Mouse (Mus musculus) heart, embryonic 15.5 days (tissue): ENCODE data around the gene Plxdc1. TPM values are rescaled to one million over a fixed set of nuclear protein-coding genes. Genes with fewer than 3 reads are reported as not detected.

Experiments used
- ATAC-seq: fragments of 200-750 bp; cut with Nextera tagmentation; replicated peaks from 2 replicates; pipeline ENCODE4 v1.8.0; 2017; ENCODE audit warnings: low read depth, moderate TSS enrichment; ENCODE audit not compliant: insufficient number of reproducible peaks, insufficient read depth, low FRiP score
- H3K27ac ChIP-seq: fragments of 300-500 bp; sonication (generic); 2 replicates; pipeline ENCODE4 v1.5.1; 2015; ENCODE audit warnings: mild to moderate bottlenecking, inconsistent platforms
- H3K27me3 ChIP-seq: fragments of 300-500 bp; sonication (generic); 2 replicates; pipeline ENCODE4 v1.6.1; 2015; ENCODE audit warnings: inconsistent platforms
- H3K36me3 ChIP-seq: fragments of 300-500 bp; sonication (generic); 2 replicates; pipeline ENCODE4 v1.6.1; 2015; ENCODE audit warnings: mild to moderate bottlenecking, inconsistent platforms
- H3K4me1 ChIP-seq: fragments of 300-500 bp; sonication (generic); replicated peaks from 2 replicates; pipeline ENCODE4 v1.6.1; 2015; ENCODE audit warnings: inconsistent platforms
- H3K4me2 ChIP-seq: fragments of 300-500 bp; sonication (generic); 2 replicates; pipeline ENCODE4 v1.6.1; 2015; ENCODE audit warnings: inconsistent platforms, mild to moderate bottlenecking, moderate library complexity
- H3K4me3 ChIP-seq: fragments of 300-500 bp; sonication (generic); 2 replicates; pipeline ENCODE4 v1.5.1; 2015; ENCODE audit warnings: mild to moderate bottlenecking, inconsistent platforms
- H3K9ac ChIP-seq: fragments of 300-500 bp; sonication (generic); 2 replicates; pipeline ENCODE4 v1.6.1; 2015; ENCODE audit warnings: mild to moderate bottlenecking, inconsistent platforms
- H3K9me3 ChIP-seq: fragments of 300-500 bp; sonication (generic); replicated peaks from 2 replicates; pipeline ENCODE4 v1.6.1; 2016; ENCODE audit warnings: inconsistent platforms
- WGBS: fragments of 180-500 bp; shearing (Covaris S2); methylation state at CpG from one replicate; pipeline ENCODE4 v1.1.7; 2015; ENCODE audit warnings: mixed read lengths; 5-methylcytosine and 5-hydroxymethylcytosine counted together
- polyA plus RNA-seq: library from polyadenylated mRNA; unstranded; fragments of >200 nt; fragmentation: Nextera tagmentation; extraction: Ambion mirVana; gene quantifications from 2 replicates; pipeline ENCODE4 v1.2.1, GENCODE M21; 2015

The Plxdc1 gene
- polyA plus RNA-seq, 1 experiment from 2014 or later = 0.88 TPM

DNA sequence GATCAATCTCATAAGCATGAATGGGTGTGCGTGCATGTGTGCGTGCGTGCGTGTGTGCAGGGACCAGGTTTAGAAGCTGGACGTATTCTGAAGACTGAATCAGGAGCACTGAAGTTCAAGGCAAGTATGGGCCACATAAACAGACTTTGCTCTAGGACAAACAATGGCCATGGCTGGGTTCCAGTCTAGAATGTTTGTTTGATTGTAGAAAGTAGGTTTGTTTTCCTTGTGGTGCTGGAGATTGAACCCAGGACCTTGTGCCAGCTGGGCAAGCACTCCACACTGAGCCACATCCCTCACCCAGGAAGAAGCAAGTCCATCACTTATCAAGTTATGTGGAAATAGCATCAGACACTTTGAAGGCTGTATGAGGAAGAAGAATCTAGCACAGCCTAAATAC, 29.9 kb upstream of the Plxdc1 start:
- H3K9ac ChIP-seq = no peak overlapping the region
- no peak overlapping the region for H3K4me2 ChIP-seq
- 91% methylated on average over 5 of the region's 5 CpGs for WGBS
- no peak overlapping the region for H3K27ac ChIP-seq
- H3K27me3 ChIP-seq = peaks cover 6% of the 10 kb centered on the region
- ATAC-seq = no peak
- H3K4me3 ChIP-seq = no peak overlapping the region
- peaks cover 18% of the 10 kb centered on the region for H3K4me1 ChIP-seq
- H3K36me3 ChIP-seq = no peaks in the 10 kb centered on the region; the same call in 1 of the 2 replicates
- H3K9me3 ChIP-seq = no peaks in the 10 kb centered on the region

DNA sequence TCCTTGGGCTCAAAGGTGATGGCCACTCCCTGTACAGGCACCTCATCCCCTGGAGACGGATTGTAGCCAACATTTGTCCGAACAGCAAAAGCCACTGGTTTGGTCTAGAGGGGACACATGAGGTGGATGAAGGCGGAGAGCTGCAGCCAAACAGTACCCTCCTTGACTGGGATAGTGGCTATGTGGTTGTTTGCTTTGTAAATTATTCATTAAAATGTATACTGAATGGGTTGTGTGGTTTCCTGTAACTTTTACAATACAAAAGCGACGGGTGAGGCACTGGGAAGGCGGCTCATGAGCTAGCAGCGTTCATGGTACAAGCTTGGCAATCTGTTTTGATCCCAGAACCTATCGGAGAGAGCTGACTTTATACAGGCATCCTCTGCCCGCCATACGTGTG, 26.6 kb upstream of the Plxdc1 start:
- Histone ChIP-seq H3K36me3 (no peaks in the 10 kb centered on the region; the same call in 1 of the 2 replicates), H3K4me1 (no peaks in the 10 kb centered on the region), H3K4me2 (no peak overlapping the region), H3K27me3 (peaks cover 6% of the 10 kb centered on the region), H3K9ac (no peak overlapping the region), H3K4me3 (no peak overlapping the region), H3K27ac (no peak overlapping the region), H3K9me3 (no peaks in the 10 kb centered on the region)
- 82% methylated on average over 10 of the region's 10 CpGs for WGBS
- no peak for ATAC-seq

DNA sequence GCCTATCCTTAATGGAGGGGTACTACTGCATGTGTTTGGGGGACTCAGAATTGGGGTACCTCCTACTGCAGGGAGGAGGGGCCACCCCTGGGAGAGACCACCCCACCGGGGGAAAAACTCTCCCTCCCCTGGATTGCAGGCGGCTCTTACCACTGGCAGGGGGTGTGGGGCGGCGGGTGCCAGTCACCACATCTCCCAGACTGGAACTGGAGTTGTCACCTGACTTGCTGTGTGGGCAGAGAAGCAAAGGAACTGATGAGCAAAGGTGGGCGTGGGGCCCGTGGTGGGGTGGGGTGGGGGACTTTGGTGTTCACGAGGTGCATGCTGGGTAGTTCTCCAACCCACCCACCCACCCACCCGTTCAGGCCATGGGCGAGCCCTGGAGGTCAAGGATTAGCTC, 25.5 kb upstream of the Plxdc1 start:
- H3K36me3 ChIP-seq = no peaks in the 10 kb centered on the region; the same call in 1 of the 2 replicates
- H3K27me3 ChIP-seq = peaks cover 6% of the 10 kb centered on the region
- no peak overlapping the region for H3K4me2 ChIP-seq
- no peak for ATAC-seq
- H3K27ac ChIP-seq = no peak overlapping the region
- H3K4me1 ChIP-seq = no peaks in the 10 kb centered on the region
- WGBS = 50% methylated on average over 9 of the region's 9 CpGs
- no peak overlapping the region for H3K9ac ChIP-seq
- H3K4me3 ChIP-seq = no peak overlapping the region
- H3K9me3 ChIP-seq = no peaks in the 10 kb centered on the region

DNA sequence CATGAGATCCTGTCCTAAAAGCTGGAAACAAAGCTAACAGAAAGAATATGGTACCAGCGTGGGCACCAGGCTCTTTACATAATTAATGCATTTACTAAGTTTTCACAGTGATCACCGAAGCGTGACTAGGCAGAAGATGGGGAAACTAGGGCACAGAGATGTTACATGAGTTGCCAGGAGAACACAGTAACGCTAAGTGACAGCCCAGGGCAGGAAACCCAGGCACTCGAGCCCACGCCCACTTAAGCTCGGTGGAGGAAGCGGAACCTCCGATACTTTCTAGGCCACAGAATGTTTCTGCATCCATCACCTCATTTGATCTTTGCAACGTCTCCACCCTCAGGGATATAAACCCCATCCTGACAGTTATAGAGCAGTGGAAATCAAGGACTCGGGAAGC, 21.8 kb upstream of the Plxdc1 start:
- Histone ChIP-seq H3K27me3 (peaks cover 6% of the 10 kb centered on the region), H3K27ac (no peak overlapping the region), H3K4me2 (no peak overlapping the region), H3K9me3 (no peaks in the 10 kb centered on the region), H3K9ac (no peak overlapping the region), H3K4me3 (no peak overlapping the region), H3K4me1 (peaks cover 20% of the 10 kb centered on the region), H3K36me3 (no peaks in the 10 kb centered on the region; the same call in 1 of the 2 replicates)
- 77% methylated on average over 11 of the region's 11 CpGs for WGBS
- no peak for ATAC-seq

DNA sequence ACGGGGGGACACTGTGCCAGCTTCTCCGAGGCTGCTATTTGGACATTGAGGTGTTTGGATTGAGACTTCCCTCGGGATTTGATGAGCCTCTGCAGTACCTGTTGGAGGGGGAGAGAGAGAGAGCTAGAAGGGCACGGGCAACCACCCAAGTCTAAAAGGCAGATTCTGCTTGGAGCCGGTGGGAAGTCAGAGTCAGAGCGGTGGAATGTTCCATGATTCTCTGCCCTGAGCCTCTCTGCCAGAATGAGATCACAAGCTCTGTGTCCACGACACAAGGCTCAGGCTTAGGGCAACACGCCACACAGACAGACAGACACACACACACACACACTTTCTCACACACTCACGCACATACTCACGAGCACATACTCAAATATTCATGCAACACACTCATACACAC, 19.4 kb upstream of the Plxdc1 start:
- H3K4me1 ChIP-seq = peaks cover 31% of the 10 kb centered on the region
- H3K27me3 ChIP-seq = peaks cover 18% of the 10 kb centered on the region
- ATAC-seq = 0 out of 2 replicates have a peak, but pooled peaks have one; percentile 28
- peak overlapping the region; percentile 25; the same call in 1 of the 2 replicates for H3K27ac ChIP-seq
- no peak overlapping the region for H3K4me2 ChIP-seq
- no peak overlapping the region for H3K4me3 ChIP-seq
- no peak overlapping the region for H3K9ac ChIP-seq
- no peaks in the 10 kb centered on the region; the same call in 1 of the 2 replicates for H3K36me3 ChIP-seq
- no peaks in the 10 kb centered on the region for H3K9me3 ChIP-seq
- WGBS = 59% methylated on average over 10 of the region's 10 CpGs

DNA sequence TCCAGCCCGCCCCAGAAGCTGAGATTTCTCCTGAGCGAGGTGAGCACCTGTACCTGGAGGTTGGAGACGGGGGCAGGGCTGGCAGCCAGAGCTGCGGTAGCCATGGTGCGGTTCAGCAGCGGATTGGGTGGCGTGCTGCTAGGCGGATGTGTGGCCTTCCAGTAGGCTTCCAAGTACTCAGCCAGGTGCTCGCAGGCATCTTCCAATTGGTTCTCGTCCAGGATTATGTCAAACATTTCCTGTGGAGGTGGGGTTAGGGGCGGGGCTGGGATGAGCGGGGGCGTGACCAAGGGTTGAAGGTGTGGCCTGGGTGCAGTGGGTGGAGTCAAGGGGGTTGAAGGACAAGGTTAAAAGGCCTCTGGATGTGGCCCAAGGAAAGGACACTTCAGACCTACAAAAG, 18.8 kb upstream of the Plxdc1 start:
- H3K4me1 ChIP-seq = peaks cover 31% of the 10 kb centered on the region
- no peak overlapping the region for H3K4me3 ChIP-seq
- no peak overlapping the region for H3K4me2 ChIP-seq
- peaks cover 25% of the 10 kb centered on the region for H3K27me3 ChIP-seq
- no peak overlapping the region for H3K9ac ChIP-seq
- H3K9me3 ChIP-seq = no peaks in the 10 kb centered on the region
- no peak overlapping the region for H3K27ac ChIP-seq
- no peaks in the 10 kb centered on the region; the same call in 1 of the 2 replicates for H3K36me3 ChIP-seq
- 63% methylated on average over 13 of the region's 13 CpGs for WGBS
- no peak for ATAC-seq

DNA sequence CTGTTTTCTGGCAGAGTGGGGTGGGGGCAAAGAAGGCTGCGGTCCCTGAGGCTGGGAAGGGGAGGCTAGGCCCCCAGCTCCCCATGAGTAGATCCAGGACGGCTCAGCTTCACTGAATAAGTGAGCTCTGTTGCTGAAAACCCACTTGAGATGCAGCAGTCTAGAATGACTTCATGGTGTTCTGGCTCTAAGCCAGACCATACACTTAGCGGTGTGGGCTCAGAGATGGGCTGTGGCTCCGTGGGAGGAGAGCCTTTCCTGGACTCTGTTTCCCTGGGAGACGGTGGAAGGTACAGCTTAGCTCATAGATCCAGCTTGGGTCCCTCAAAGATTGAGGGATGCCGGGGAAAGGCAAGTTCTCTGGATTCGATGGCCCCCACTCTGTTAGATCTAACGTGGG, 17.9 kb upstream of the Plxdc1 start:
- no peak overlapping the region for H3K4me2 ChIP-seq
- no peak for ATAC-seq
- peaks cover 31% of the 10 kb centered on the region for H3K4me1 ChIP-seq
- H3K27me3 ChIP-seq = peaks cover 34% of the 10 kb centered on the region
- no peak overlapping the region for H3K4me3 ChIP-seq
- no peaks in the 10 kb centered on the region for H3K9me3 ChIP-seq
- WGBS = 45% methylated on average over 8 of the region's 8 CpGs
- no peaks in the 10 kb centered on the region; the same call in 1 of the 2 replicates for H3K36me3 ChIP-seq
- no peak overlapping the region for H3K27ac ChIP-seq
- H3K9ac ChIP-seq = no peak overlapping the region

DNA sequence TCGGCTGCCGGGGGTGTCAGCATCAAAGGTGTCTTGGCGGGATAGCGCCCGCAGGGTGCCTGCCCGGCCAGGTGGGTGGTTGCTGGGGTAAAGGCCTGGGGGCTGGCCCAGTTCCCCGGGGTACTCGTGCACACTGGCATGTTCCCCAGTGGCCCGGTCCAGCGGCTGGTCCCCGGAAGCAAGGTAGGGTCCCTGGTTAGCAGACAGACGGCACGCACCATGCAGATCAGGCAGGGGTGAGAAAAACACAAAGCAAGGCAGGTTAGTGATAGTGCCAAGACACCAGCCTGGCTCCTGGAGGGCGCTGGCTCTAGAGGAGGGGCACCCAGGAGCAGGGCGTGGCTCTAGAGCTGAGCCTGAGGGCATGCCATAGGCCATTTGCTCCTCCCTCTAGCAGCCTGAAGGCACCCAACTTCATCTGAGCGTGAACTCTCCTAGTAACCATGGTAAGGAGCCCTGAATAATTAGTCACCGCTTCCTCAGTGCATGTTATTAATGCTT, 17.0 kb upstream of the Plxdc1 start:
- Histone ChIP-seq H3K36me3 (no peaks in the 10 kb centered on the region; the same call in 1 of the 2 replicates), H3K9ac (0 out of 2 replicates have a peak overlapping the region, but pooled peaks have one; percentile 20)

DNA sequence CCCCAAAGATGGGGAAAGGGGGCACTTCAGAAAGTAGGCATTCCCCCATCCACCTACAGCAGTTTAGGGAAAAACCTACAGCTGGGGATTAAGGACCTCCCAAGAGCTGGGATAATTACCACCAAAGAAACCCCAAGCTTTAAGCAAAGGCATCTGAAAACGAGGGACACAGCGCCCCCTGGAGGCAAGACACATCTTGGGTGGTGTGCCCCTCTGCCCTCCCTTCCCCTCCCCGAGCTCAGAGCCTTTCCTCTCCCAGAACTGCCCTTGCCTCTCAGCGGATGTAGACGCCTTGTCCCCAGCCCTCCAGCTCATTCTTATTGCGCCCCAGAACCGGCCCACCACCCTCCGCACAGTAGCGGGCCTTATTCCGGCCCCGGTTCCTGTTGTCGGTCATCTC, 16.4 kb upstream of the Plxdc1 start:
- WGBS = 21% methylated on average over 12 of the region's 12 CpGs
- Histone ChIP-seq H3K9me3 (no peaks in the 10 kb centered on the region), H3K4me2 (peak overlapping the region; percentile 61), H3K27ac (no peak overlapping the region), H3K4me3 (peak overlapping the region; percentile 27), H3K27me3 (peaks cover 44% of the 10 kb centered on the region), H3K4me1 (peaks cover 31% of the 10 kb centered on the region), H3K36me3 (no peaks in the 10 kb centered on the region; the same call in 1 of the 2 replicates), H3K9ac (0 out of 2 replicates have a peak overlapping the region, but pooled peaks have one; percentile 20)
- no peak for ATAC-seq

More for the DNA sequence above, 17.0 kb upstream of the Plxdc1 start:
- Histone ChIP-seq H3K4me3 (peak overlapping the region; percentile 27), H3K27ac (no peak overlapping the region), H3K27me3 (peaks cover 41% of the 10 kb centered on the region), H3K4me1 (peaks cover 31% of the 10 kb centered on the region), H3K4me2 (peak overlapping the region; percentile 61), H3K9me3 (no peaks in the 10 kb centered on the region)
- 36% methylated on average over 17 of the region's 17 CpGs for WGBS
- ATAC-seq = no peak

DNA sequence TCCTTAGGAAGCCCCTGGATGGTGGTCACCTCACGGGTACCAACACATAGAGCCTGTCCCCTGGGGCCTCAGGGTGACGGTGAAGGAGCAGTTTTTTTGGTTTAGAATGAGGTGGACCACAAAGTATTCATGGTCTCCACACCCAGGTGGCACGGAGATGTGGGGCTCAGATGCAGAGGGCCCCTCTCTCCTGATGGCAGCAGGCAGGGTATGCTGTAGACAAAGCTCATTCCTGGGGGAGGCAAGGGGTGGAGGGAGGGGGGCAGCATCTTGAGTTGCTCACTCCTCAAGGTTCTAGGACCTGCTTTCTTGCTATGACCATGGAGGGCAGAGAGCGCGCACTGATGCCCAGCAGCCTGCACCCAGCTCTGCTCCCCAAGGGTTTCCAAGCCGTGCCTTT, 15.7 kb upstream of the Plxdc1 start:
- Histone ChIP-seq H3K27me3 (peaks cover 44% of the 10 kb centered on the region), H3K9me3 (no peaks in the 10 kb centered on the region), H3K4me3 (peak overlapping the region; percentile 27; the same call in 1 of the 2 replicates), H3K36me3 (no peaks in the 10 kb centered on the region; the same call in 1 of the 2 replicates), H3K4me1 (peaks cover 31% of the 10 kb centered on the region), H3K27ac (no peak overlapping the region), H3K4me2 (peak overlapping the region; percentile 61), H3K9ac (no peak overlapping the region)
- 57% methylated on average over 6 of the region's 6 CpGs for WGBS
- ATAC-seq = no peak

DNA sequence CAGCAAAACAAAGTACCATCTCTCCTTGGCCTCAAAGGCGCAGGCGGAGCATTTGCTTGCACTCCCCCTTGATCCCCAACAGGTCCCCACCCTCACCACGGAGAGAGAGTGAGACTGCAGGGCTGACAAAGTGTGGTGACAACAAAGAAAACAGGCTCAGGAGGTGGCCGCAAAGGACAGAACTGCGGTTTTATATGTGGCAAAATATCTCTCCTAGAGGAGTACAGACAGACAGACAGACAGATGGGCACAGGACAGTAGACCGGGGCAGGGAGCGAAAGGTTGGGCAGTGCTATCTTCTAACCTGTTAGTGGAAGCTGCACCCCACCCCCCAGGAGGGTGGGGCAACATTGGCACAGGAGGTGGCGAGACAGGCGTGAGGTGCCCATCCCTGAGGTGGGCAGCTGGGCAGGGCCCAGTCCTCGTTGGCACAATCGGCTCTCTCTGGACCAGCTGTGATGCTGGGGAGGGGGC, 15.1 kb upstream of the Plxdc1 start:
- WGBS = 32% methylated on average over 11 of the region's 11 CpGs
- H3K9ac ChIP-seq = no peak overlapping the region
- ATAC-seq = no peak

More for the DNA sequence above, 15.1 kb upstream of the Plxdc1 start:
- H3K27me3 ChIP-seq = peaks cover 44% of the 10 kb centered on the region
- no peaks in the 10 kb centered on the region for H3K9me3 ChIP-seq
- no peak overlapping the region for H3K4me2 ChIP-seq
- H3K4me1 ChIP-seq = peaks cover 31% of the 10 kb centered on the region
- no peak overlapping the region for H3K4me3 ChIP-seq
- no peaks in the 10 kb centered on the region; the same call in 1 of the 2 replicates for H3K36me3 ChIP-seq
- no peak overlapping the region for H3K27ac ChIP-seq
